ENCODE assay signal across 21 mouse cellular contexts in genomic region chr13:103763640-103764039, GRCm38 (mm10). TPM values are rescaled to one million over a fixed set of nuclear protein-coding genes. Genes with fewer than 3 reads are reported as not detected.
DNase-seq lines count a peak whose midpoint lies in the region; ATAC-seq and TF ChIP-seq lines count a peak whose summit lies in the region.
"Had no signal": no experiment of that assay in that cellular context is flagged by ENCODE, and none has a peak within 500 bp of the region (broad histone marks: within the 10 kb centered on the region; RNA-seq: fewer than 3 reads in every experiment).

No protein-coding gene starts in this region.

- no peak for TF ChIP-seq CTCF in liver, adult 2 months (IDR thresholded peaks at IDR 0.05; ENCODE audit: low read depth, low read length)
- TF ChIP-seq CTCF in liver, postnatal 0 days (IDR thresholded peaks at IDR 0.05; ENCODE audit: low read depth), result no peak
- TF ChIP-seq CTCF in forebrain, postnatal 0 days (IDR thresholded peaks at IDR 0.05; ENCODE audit: low read depth), result no peak

- H3K9ac ChIP-seq in liver, adult 2 months (ENCODE audit: low read depth, low read length), result no peak overlapping the region
- no peak overlapping the region for H3K9ac ChIP-seq in liver, embryonic 12.5 days
- H3K9ac ChIP-seq in liver, postnatal 0 days (replicated peaks), result no peak overlapping the region
- no peak overlapping the region for H3K9ac ChIP-seq in forebrain, postnatal 0 days
- H3K9ac ChIP-seq: embryonic facial prominence, embryonic 12.5 days; forebrain, embryonic 12.5 days had no signal

- WGBS in liver, adult 2 months, result 15% methylated on average over 1 of the region's 1 CpGs
- WGBS in liver, embryonic 12.5 days (ENCODE audit: insufficient replicate concordance), result 76% methylated on average over 1 of the region's 1 CpGs
- 50% methylated on average over 1 of the region's 1 CpGs for WGBS in liver, postnatal 0 days (ENCODE audit: insufficient replicate concordance)
- 72% methylated on average over 1 of the region's 1 CpGs for WGBS in forebrain, postnatal 0 days

- no peaks in the 10 kb centered on the region for H3K27me3 ChIP-seq in liver, adult 2 months (ENCODE audit: control insufficient read depth, insufficient read depth, low read length)
- no peaks in the 10 kb centered on the region for H3K27me3 ChIP-seq in liver, embryonic 12.5 days (replicated peaks)
- H3K27me3 ChIP-seq in liver, postnatal 0 days (ENCODE audit: insufficient read depth, low read length), result no peaks in the 10 kb centered on the region
- no peaks in the 10 kb centered on the region for H3K27me3 ChIP-seq in forebrain, postnatal 0 days (ENCODE audit: insufficient read depth, low read length)
- H3K27me3 ChIP-seq: embryonic facial prominence, embryonic 12.5 days; forebrain, embryonic 12.5 days had no signal

- H3K4me3 ChIP-seq in liver, adult 2 months (ENCODE audit: insufficient read depth, low read depth, low read length), result no peak overlapping the region
- H3K4me3 ChIP-seq in liver, embryonic 12.5 days, result no peak overlapping the region
- H3K4me3 ChIP-seq in liver, postnatal 0 days (ENCODE audit: low read depth, low read length), result no peak overlapping the region
- H3K4me3 ChIP-seq in forebrain, postnatal 0 days (ENCODE audit: low read depth, low read length), result no peak overlapping the region
- H3K4me3 ChIP-seq: embryonic facial prominence, embryonic 10.5 days; embryonic facial prominence, embryonic 12.5 days; forebrain, embryonic 10.5 days; forebrain, embryonic 12.5 days had no signal

- peak; percentile 65 for DNase-seq in liver, adult 2 months (ENCODE audit: extremely low read depth, low read depth, low spot score)
- DNase-seq in liver, postnatal 0 days, result no peak
- DNase-seq in liver, result no peak
- peak; percentile 58 for DNase-seq in NIH3T3 (ENCODE audit: low read depth)
- peak; percentile 17 for DNase-seq in fibroblast of lung, adult 2 months (ENCODE audit: low read depth)
- DNase-seq in forebrain, postnatal 0 days, result no peak
- DNase-seq in cerebellum, adult 18-20 months, result no peak
- DNase-seq: adrenal gland, adult 8-10 months; adrenal gland, postnatal 14 days; adrenal gland, postnatal 36 days; cerebellum, adult 11-12 months; cerebellum, adult 8-10 months; cerebellum, adult 9-11 months; cerebellum, postnatal 25 days had no signal

- no peak for ATAC-seq in liver, embryonic 12.5 days
- peak; percentile 78 for ATAC-seq in liver, postnatal 0 days
- no peak for ATAC-seq in forebrain, postnatal 0 days
- ATAC-seq: forebrain, embryonic 14.5 days; forebrain, embryonic 16.5 days had no signal

- peaks cover 49% of the 10 kb centered on the region for H3K36me3 ChIP-seq in liver, adult 2 months (ENCODE audit: control insufficient read depth, insufficient read depth, low read length)
- peaks cover 69% of the 10 kb centered on the region for H3K36me3 ChIP-seq in liver, embryonic 12.5 days
- H3K36me3 ChIP-seq in liver, postnatal 0 days (replicated peaks; ENCODE audit: insufficient read depth, low read length), result peaks cover 45% of the 10 kb centered on the region
- peaks cover 40% of the 10 kb centered on the region for H3K36me3 ChIP-seq in forebrain, postnatal 0 days (ENCODE audit: insufficient read depth)

- H3K79me2 ChIP-seq in liver, adult 2 months (ENCODE audit: control insufficient read depth, insufficient read depth, low read length), result no peaks in the 10 kb centered on the region; the same call in 1 of the 2 replicates

- H3K4me1 ChIP-seq in liver, adult 2 months (ENCODE audit: control insufficient read depth, insufficient read depth, low read length), result peaks cover 2% of the 10 kb centered on the region; the same call in 1 of the 2 replicates
- no peaks in the 10 kb centered on the region for H3K4me1 ChIP-seq in liver, embryonic 12.5 days
- H3K4me1 ChIP-seq in liver, postnatal 0 days (ENCODE audit: insufficient read depth), result no peaks in the 10 kb centered on the region
- H3K4me1 ChIP-seq in forebrain, postnatal 0 days (ENCODE audit: insufficient read depth), result no peaks in the 10 kb centered on the region
- H3K4me1 ChIP-seq: embryonic facial prominence, embryonic 10.5 days; embryonic facial prominence, embryonic 12.5 days; forebrain, embryonic 10.5 days; forebrain, embryonic 12.5 days had no signal

- no peak overlapping the region for H3K27ac ChIP-seq in liver, adult 2 months (replicated peaks; ENCODE audit: insufficient read depth, low read depth, low read length)
- no peak overlapping the region for H3K27ac ChIP-seq in liver, embryonic 12.5 days
- H3K27ac ChIP-seq in liver, postnatal 0 days (ENCODE audit: low read depth), result no peak overlapping the region
- no peak overlapping the region for H3K27ac ChIP-seq in forebrain, postnatal 0 days (ENCODE audit: low read depth, low read length)
- H3K27ac ChIP-seq: embryonic facial prominence, embryonic 10.5 days; embryonic facial prominence, embryonic 12.5 days; forebrain, embryonic 10.5 days; forebrain, embryonic 12.5 days had no signal

- no peak for TF ChIP-seq EP300 in liver, postnatal 0 days (IDR thresholded peaks at IDR 0.05; ENCODE audit: low read depth)

- H3K4me2 ChIP-seq in liver, embryonic 12.5 days, result no peak overlapping the region
- H3K4me2 ChIP-seq in liver, postnatal 0 days (ENCODE audit: low read depth, low read length), result no peak overlapping the region
- H3K4me2 ChIP-seq in forebrain, postnatal 0 days (ENCODE audit: low read depth), result no peak overlapping the region
- H3K4me2 ChIP-seq: embryonic facial prominence, embryonic 12.5 days; forebrain, embryonic 12.5 days had no signal

- H3K9me3 ChIP-seq in liver, embryonic 12.5 days (replicated peaks), result no peaks in the 10 kb centered on the region
- no peaks in the 10 kb centered on the region for H3K9me3 ChIP-seq in liver, postnatal 0 days (ENCODE audit: low read length)
- no peaks in the 10 kb centered on the region for H3K9me3 ChIP-seq in forebrain, postnatal 0 days (ENCODE audit: low read length)
- H3K9me3 ChIP-seq: embryonic facial prominence, embryonic 10.5 days; embryonic facial prominence, embryonic 12.5 days; forebrain, embryonic 10.5 days; forebrain, embryonic 12.5 days had no signal

- no peak for TF ChIP-seq POLR2A in liver, adult 2 months (IDR thresholded peaks at IDR 0.05; ENCODE audit: extremely low read depth, insufficient read depth, low read length)

RNA-seq across cellular contexts. Expression of gene Srek1, which starts 10.8 kb away (rescaled TPM):
- total RNA-seq in liver, adult 2 months (2014; rRNA removed), result 33.1 and 40.1 TPM in 2 replicates
- polyA plus RNA-seq in liver, adult 2 months (2012; rRNA removed), result 12.4 and 16.2 TPM in 2 replicates
- polyA plus RNA-seq in liver, embryonic 12.5 days (2016; fragmentation: Nextera tagmentation; extraction: Ambion mirVana), result 39.4 and 39.9 TPM in 2 replicates
- 12.7 and 16.0 TPM in 2 replicates for polyA plus RNA-seq in liver, postnatal 0 days (2015; fragmentation: Nextera tagmentation; extraction: Ambion mirVana)
- 40.6 and 48.2 TPM in 2 replicates for total RNA-seq in forebrain, postnatal 0 days (2014; rRNA removed)
- 15.7 and 35.1 TPM in 2 replicates for polyA plus RNA-seq in forebrain, postnatal 0 days (2015; fragmentation: Nextera tagmentation; extraction: Ambion mirVana)

Comparison
In these comparisons a context has a peak if more than half of its experiments do, and no peak if none do; other contexts are left out.
1. DNase-seq: peak in liver, adult 2 months (single experiment), NIH3T3 (single experiment) and fibroblast of lung, adult 2 months (single experiment); none in liver, postnatal 0 days (single experiment), liver (single experiment), forebrain, postnatal 0 days (single experiment) and cerebellum, adult 18-20 months (0 of 2).